In genomic region chr3:52787964-52788760, GRCm38 (mm10) we compare ENCODE assay signal across 20 mouse cellular contexts.
DNase-seq lines count a peak whose midpoint lies in the region; ATAC-seq and TF ChIP-seq lines count a peak whose summit lies in the region.
"Had no signal": no experiment of that assay in that cellular context is flagged by ENCODE, and none has a peak within 500 bp of the region (broad histone marks: within the 10 kb centered on the region; RNA-seq: fewer than 3 reads in every experiment).

No protein-coding gene starts in this region.

- peak; percentile 65 for DNase-seq in heart, adult 11 months
- no peak for DNase-seq in heart, postnatal 25 days (ENCODE audit: low spot score)
- no peak for DNase-seq in liver, embryonic 14.5 days (ENCODE audit: low read depth in 3 of 3, low spot score in 3 of 3)
- DNase-seq in ovary, postnatal 14 days (ENCODE audit: low spot score), result no peak
- DNase-seq: adrenal gland, postnatal 10 days; cerebellum, adult 11 months; cerebellum, adult 8-10 months; cerebellum, postnatal 14 days; forebrain, postnatal 0 days; gastrocnemius, postnatal 36 days; heart, adult 18-20 months; heart, postnatal 36 days had no signal

- no peak overlapping the region for H3K4me2 ChIP-seq in liver, embryonic 14.5 days (ENCODE audit: low read depth)
- no peak overlapping the region for H3K4me2 ChIP-seq in neural tube, embryonic 15.5 days
- H3K4me2 ChIP-seq: embryonic facial prominence, embryonic 12.5 days; forebrain, embryonic 13.5 days; heart, embryonic 11.5 days; heart, embryonic 15.5 days; hindbrain, embryonic 15.5 days had no signal

- intact Hi-C loops in heart, postnatal 25 days (cut with DNase I), result no loop called here

- no peaks in the 10 kb centered on the region for H3K36me3 ChIP-seq in liver, embryonic 14.5 days (replicated peaks; ENCODE audit: control insufficient read depth, insufficient read depth, low read depth)
- H3K36me3 ChIP-seq in neural tube, embryonic 15.5 days, result no peaks in the 10 kb centered on the region
- H3K36me3 ChIP-seq: embryonic facial prominence, embryonic 12.5 days; heart, embryonic 15.5 days; hindbrain, embryonic 15.5 days had no signal

- H3K4me3 ChIP-seq in liver, embryonic 14.5 days (ENCODE audit: insufficient read depth in 1 of 2, low read depth in 2 of 2, low read length in 2 of 2), result no peak overlapping the region
- H3K4me3 ChIP-seq in neural tube, embryonic 15.5 days (replicated peaks), result no peak overlapping the region
- H3K4me3 ChIP-seq: embryonic facial prominence, embryonic 12.5 days; forebrain, embryonic 13.5 days; heart, embryonic 15.5 days; hindbrain, embryonic 15.5 days had no signal

- H3K4me1 ChIP-seq in liver, embryonic 14.5 days (replicated peaks; ENCODE audit: control insufficient read depth in 2 of 2, insufficient read depth in 2 of 2, low read length in 1 of 2), result peaks cover 2 to 3% of the 10 kb centered on the region in 2 experiments; a peak in 3 of 4 replicates
- peaks cover 6% of the 10 kb centered on the region for H3K4me1 ChIP-seq in neural tube, embryonic 15.5 days
- H3K4me1 ChIP-seq: embryonic facial prominence, embryonic 12.5 days; heart, embryonic 15.5 days had no signal

- H3K27me3 ChIP-seq in liver, embryonic 14.5 days (ENCODE audit: control insufficient read depth, insufficient read depth, low read length), result no peaks in the 10 kb centered on the region
- H3K27me3 ChIP-seq in neural tube, embryonic 15.5 days (replicated peaks), result no peaks in the 10 kb centered on the region
- H3K27me3 ChIP-seq: embryonic facial prominence, embryonic 12.5 days; forebrain, embryonic 13.5 days; heart, embryonic 15.5 days; hindbrain, embryonic 15.5 days had no signal

- H3K9ac ChIP-seq in liver, embryonic 14.5 days (replicated peaks), result no peak overlapping the region
- no peak overlapping the region for H3K9ac ChIP-seq in neural tube, embryonic 15.5 days (replicated peaks)
- H3K9ac ChIP-seq: embryonic facial prominence, embryonic 12.5 days; forebrain, embryonic 13.5 days; forebrain, postnatal 0 days; heart, embryonic 15.5 days; hindbrain, embryonic 15.5 days had no signal

- H3K27ac ChIP-seq in liver, embryonic 14.5 days, result no peak overlapping the region
- H3K27ac ChIP-seq in neural tube, embryonic 15.5 days (replicated peaks), result no peak overlapping the region
- H3K27ac ChIP-seq: embryonic facial prominence, embryonic 12.5 days; forebrain, embryonic 13.5 days; heart, embryonic 15.5 days; hindbrain, embryonic 15.5 days had no signal

- H3K9me3 ChIP-seq in liver, embryonic 14.5 days (ENCODE audit: control insufficient read depth, low read length), result no peaks in the 10 kb centered on the region
- no peaks in the 10 kb centered on the region for H3K9me3 ChIP-seq in neural tube, embryonic 15.5 days (replicated peaks)
- H3K9me3 ChIP-seq: embryonic facial prominence, embryonic 12.5 days; forebrain, embryonic 13.5 days; heart, embryonic 15.5 days; hindbrain, embryonic 15.5 days had no signal

- ATAC-seq in common myeloid progenitor, adult 5-6 weeks (replicated peaks; ENCODE audit: low read depth, poor library complexity, severe bottlenecking), result peak; percentile 63; the same call in 1 of the 2 replicates
- ATAC-seq in liver, embryonic 14.5 days (ENCODE audit: insufficient read depth), result peak; percentile 50; the same call in 1 of the 2 replicates
- peak; percentile 67 for ATAC-seq in megakaryocyte progenitor cell, adult 5-6 weeks (replicated peaks; ENCODE audit: poor library complexity)
- ATAC-seq in neural tube, embryonic 15.5 days (ENCODE audit: low FRiP score), result no peak
- ATAC-seq: forebrain, embryonic 13.5 days; forebrain, postnatal 0 days had no signal

- 45% methylated on average over 10 of the region's 10 CpGs for WGBS in liver, embryonic 14.5 days (ENCODE audit: insufficient replicate concordance)
- 94% methylated on average over 10 of the region's 10 CpGs for WGBS in neural tube, embryonic 15.5 days

- no peak for TF ChIP-seq CTCF in liver, embryonic 14.5 days (IDR thresholded peaks at IDR 0.05; ENCODE audit: low read depth)

- peak; percentile 18; the same call in 1 of the 2 replicates for TF ChIP-seq EP300 in liver, embryonic 14.5 days (IDR thresholded peaks at IDR 0.05; ENCODE audit: low read depth)
